Mouse (Mus musculus) adrenal gland, adult 2 months (tissue): Measurements from ENCODE around the gene 1700034I23Rik. TPM values are rescaled to one million over a fixed set of nuclear protein-coding genes. Genes with fewer than 3 reads are reported as not detected.
"Not testable (repeated sequence)": the region's sequence is repeated elsewhere in the genome, so short reads cannot be mapped to it uniquely, and the experiment has no call there.

Experiments used
- DNase-seq: peaks from one replicate; pipeline ENCODE4 v3.0.0; 2021
- long read RNA-seq: library from polyadenylated mRNA; stranded (forward); transcript quantifications from one replicate; pipeline ENCODE4 v2.0.0, GENCODE M21; 2021
- polyA plus RNA-seq: library from polyadenylated mRNA; depleted of rRNA; stranded (reverse); fragments of >200 nt; gene quantifications from 2 replicates; pipeline ENCODE4 v1.2.3, GENCODE M21; 2012; rRNA removed
- total RNA-seq, 2 experiments: library from RNA; stranded (reverse); gene quantifications; 2 replicates each; pipeline ENCODE4 v1.2.3; 2021

1700034I23Rik gene
- total RNA-seq (not detected), polyA plus RNA-seq (not detected in 2 replicates)
- long read RNA-seq, result 0 reads

DNA sequence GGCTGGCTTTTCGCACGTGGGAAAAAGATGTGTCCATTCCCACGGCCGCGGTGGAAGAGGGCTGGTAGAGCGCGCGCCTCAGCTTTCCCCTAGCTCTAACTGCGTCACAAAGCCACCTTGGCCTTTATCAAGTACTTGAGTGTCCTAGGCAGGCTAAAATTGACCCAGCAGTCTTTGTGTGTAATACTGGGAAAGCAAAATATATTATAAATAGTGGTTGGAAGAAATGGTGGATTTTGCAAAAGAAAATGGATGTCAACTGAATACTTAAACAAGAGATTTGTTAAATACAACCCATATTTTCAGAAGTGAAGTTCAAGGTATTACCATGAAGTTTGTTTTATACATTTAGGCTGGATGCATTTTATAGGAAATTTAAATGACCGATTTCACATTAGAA is at the start of gene 1700034I23Rik:
Gene 1700034I23Rik, minus strand, starts transcription at position 101 of the 400 bp plus-strand sequence.
- not testable (repeated sequence) for DNase-seq

GRCm38 (mm10) chr3:40951365-40951764 is 49.0 kb upstream of the 1700034I23Rik start:
- DNase-seq, result peak; percentile 14

GRCm38 (mm10) chr3:40950601-40951201 is 48.4 kb upstream of the 1700034I23Rik start:
- DNase-seq, result peak; percentile 82

GRCm38 (mm10) chr3:40949903-40950600 is 47.7 kb upstream of the 1700034I23Rik start:
- peak; percentile 77 for DNase-seq

GRCm38 (mm10) chr3:40949170-40949902 is 47.0 kb upstream of the 1700034I23Rik start, which contains the start of gene Larp1b:
Gene Larp1b, plus strand, starts transcription at chr3:40949828.
- DNase-seq, result peak; percentile 100

GRCm38 (mm10) chr3:40939019-40939418 is 36.7 kb upstream of the 1700034I23Rik start:
- no peak for DNase-seq

DNA sequence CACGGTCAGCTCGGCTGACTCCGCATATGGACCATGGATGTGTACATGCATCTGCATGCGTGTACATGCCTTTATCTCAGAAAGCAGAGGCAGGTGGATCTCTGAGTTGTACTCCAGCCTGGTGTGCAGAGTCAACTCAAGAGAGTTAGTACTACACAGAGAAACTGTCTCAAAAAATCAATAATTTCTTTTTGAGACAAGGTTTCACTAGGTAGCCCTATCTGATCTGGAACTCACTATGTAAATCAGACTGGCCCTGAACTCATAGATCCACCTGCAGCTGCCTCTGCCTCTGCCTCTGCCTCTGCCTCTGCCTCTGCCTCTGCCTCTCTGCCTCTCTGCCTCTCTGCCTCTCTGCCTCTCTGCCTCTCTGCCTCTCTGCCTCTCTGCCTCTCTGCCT is 36.2 kb upstream of the 1700034I23Rik start:
- no peak for DNase-seq

DNA sequence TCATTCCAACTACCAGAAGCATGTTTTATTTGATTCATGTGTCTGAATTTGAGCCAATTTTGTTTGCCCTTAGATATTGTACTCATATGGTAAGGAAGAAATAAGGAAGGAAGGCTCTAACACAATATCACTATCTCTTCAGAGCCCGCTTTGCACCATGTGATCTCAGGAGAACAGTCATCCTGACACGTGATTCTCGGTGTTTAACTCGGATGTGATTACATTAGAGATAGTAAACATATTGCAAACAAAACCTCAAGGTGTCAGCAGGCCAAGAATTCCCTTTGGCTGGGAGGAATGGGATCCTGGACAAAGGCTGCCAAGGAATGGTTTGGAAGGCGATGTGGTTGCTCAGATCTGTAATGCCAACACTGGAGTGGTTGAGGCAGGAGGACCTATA is 35.8 kb upstream of the 1700034I23Rik start:
- no peak for DNase-seq

GRCm38 (mm10) chr3:40894336-40894735 is 8.0 kb downstream of the 1700034I23Rik start:
- DNase-seq, result peak; percentile 31

- DNase-seq, result peak; percentile 99
Observed at GRCm38 (mm10) chr3:40893816-40894258, 8.5 kb downstream of the 1700034I23Rik start.

DNA sequence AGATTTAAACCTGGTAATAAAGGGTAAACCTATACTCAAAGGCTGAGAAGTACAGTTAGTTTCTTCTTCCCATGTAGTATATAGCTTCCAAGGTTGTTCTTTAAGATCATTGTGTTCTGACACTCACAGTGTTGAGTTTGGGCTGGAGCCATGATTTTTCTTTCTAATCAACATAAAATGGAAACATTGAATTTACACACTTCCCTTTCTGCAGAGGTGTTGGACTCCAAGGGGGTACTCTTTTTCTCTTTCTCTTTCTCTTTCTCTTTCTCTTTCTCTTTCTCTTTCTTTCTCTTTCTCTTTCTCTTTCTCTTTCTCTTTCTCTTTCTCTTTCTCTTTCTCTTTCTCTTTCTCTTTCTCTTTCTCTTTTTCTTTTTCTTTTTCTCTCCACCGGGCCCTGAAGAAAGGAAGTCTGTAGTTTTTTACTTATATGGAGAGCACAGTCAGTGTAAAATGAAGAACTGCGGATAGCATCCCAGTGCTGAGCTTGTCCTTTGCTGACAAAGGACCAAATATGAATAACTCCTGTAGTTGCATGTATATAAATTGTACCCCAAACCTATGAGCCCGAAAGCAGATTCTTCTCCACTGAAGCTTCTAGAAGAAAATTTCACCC is 49.1 kb downstream of the 1700034I23Rik start:
- not testable (repeated sequence) for DNase-seq

Other genes with a start within 250 kb of the 1700034I23Rik start
- gene Slc25a31, start 193.7 kb downstream of the 1700034I23Rik start, total RNA-seq, result under 1 TPM in 1 of 2 experiments, not detected in 1; 0.12 TPM
- gene Slc25a31, start 193.7 kb downstream of the 1700034I23Rik start, polyA plus RNA-seq, result not detected in 2 replicates
- gene Hspa4l, start 158.0 kb downstream of the 1700034I23Rik start, total RNA-seq, result 10 to 100 TPM; 84.3 to 90.8 TPM
- 43.2 and 49.8 TPM in 2 replicates for gene Hspa4l, start 158.0 kb downstream of the 1700034I23Rik start, polyA plus RNA-seq
- 1 to 10 TPM; 3.3 to 4.7 TPM for gene Plk4, start 102.5 kb downstream of the 1700034I23Rik start, total RNA-seq
- 0.98 and 1.2 TPM in 2 replicates for gene Plk4, start 102.5 kb downstream of the 1700034I23Rik start, polyA plus RNA-seq
- gene Mfsd8, start 55.7 kb downstream of the 1700034I23Rik start, total RNA-seq, result 10 to 100 TPM; 16.9 to 25.5 TPM
- gene Mfsd8, start 55.7 kb downstream of the 1700034I23Rik start, polyA plus RNA-seq, result 1.9 and 2.2 TPM in 2 replicates
- 1 to 10 TPM; 4.0 to 6.4 TPM for gene Abhd18, start 55.6 kb downstream of the 1700034I23Rik start, total RNA-seq
- 0.42 and 1.2 TPM in 2 replicates for gene Abhd18, start 55.6 kb downstream of the 1700034I23Rik start, polyA plus RNA-seq
- gene Larp1b, start 47.3 kb upstream of the 1700034I23Rik start, total RNA-seq, result 10 to 100 TPM; 33.7 to 35.3 TPM
- 3.7 and 8.1 TPM in 2 replicates for gene Larp1b, start 47.3 kb upstream of the 1700034I23Rik start, polyA plus RNA-seq
- 10 to 100 TPM; 56.5 to 70.5 TPM for gene Pgrmc2, start 180.5 kb upstream of the 1700034I23Rik start, total RNA-seq
- gene Pgrmc2, start 180.5 kb upstream of the 1700034I23Rik start, polyA plus RNA-seq, result 24.6 and 28.6 TPM in 2 replicates